Mouse (Mus musculus) yolk sac, embryonic 10.5 days (tissue): ENCODE measurements at regions not wholly inside any gene's neighbourhood (a gene's known extent, or its start where the extent isn't known, plus 50 kb on each side); places are given as distances from the start of the nearest gene placed in this dataset.

Experiments
- DNase-seq: peaks from one replicate; pipeline ENCODE4 v3.0.0-alpha.2; 2017; ENCODE audit warnings: low spot score

DNA sequence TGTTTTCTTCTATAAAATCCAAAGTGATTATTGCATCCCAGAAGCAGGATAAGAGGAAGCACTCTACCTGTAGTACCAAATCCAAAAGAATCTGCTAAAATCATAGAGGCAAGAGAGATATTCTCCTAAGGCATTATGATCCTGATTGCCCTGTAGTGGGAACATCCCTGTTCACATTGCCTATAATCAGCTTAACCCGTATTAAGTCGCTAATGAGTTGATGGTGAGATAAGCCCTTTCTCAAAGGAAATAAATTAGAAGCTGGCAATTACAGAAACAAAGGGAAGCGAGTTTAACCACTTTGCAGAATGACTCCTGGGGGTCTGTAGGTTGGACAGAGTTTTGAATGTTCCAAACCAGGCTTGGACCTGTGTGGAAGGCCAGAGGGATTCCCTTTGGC, 190.4 kb upstream of the Gm9747 start:
- DNase-seq: no peak

GRCm38 (mm10) chr1:82066291-82066690, 166.6 kb upstream of the Gm9747 start:
- no peak for DNase-seq

GRCm38 (mm10) chr1:82068571-82068970, 164.3 kb upstream of the Gm9747 start:
- no peak for DNase-seq

- no peak for DNase-seq
These were observed 162.5 kb upstream of the Gm9747 start for GRCm38 (mm10) chr1:82070181-82071109.

DNA sequence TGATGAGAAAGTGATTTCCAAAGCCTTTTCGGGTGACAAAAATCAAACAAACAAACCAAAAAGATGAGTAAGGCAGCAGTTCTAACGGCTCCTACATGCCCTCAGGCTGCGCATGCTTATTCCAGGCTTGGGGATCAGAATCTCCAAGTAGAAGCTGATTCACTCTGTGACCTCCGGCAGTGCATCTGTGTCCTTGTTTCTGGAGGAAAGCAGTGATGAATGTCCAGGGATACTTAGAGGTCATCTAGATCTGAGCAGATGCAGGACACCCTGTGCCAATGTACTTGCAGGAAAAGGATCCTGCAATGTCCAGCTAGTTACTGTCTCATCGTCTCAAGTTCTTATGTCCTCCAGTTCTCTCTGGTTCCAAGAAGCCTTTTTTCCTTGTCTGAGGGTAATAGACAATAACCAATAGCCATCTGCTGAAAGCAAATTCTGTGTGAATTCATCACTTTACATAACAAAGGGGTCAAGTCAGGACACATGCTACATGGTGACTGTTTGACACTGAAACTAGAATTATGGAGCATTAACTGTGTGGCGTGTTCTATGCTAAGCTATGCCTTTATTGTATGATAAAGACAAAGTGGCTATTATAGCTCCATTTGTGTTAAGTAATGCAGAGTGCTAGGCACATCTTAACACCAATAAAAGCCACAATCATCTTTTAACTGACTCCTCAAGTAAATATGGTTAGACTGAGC, 143.6 kb upstream of the Gm9747 start:
- DNase-seq: no peak

- DNase-seq: no peak
These were observed 137.8 kb upstream of the Gm9747 start for GRCm38 (mm10) chr1:82095101-82095500.

- no peak for DNase-seq
These were observed 126.2 kb upstream of the Gm9747 start for GRCm38 (mm10) chr1:82106756-82107155.

- no peak for DNase-seq
These were observed 122.8 kb upstream of the Gm9747 start for GRCm38 (mm10) chr1:82110071-82110635.

DNA sequence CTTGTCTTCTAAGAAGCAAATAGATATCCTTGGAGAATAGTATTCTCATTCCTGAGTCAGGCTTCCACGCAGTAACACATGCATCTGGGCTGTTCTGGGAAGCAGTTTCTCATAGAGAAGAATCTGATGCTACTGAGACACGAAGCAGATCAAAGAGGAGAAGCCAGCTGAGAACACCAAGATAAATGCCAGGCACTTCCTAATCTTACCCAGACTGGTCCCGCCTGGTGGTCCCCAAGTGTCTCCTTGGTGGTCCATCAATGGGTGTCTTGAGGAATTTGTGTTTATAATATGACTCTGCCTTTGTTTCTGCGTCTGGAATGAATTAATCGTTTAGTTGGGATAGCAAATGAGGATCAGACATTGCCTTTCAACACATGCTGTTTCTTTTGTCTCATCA, 120.5 kb upstream of the Gm9747 start:
- DNase-seq: peak; percentile 5

GRCm38 (mm10) chr1:82124503-82124902, 108.4 kb upstream of the Gm9747 start:
- DNase-seq: no peak

- DNase-seq: no peak
These were observed 103.1 kb upstream of the Gm9747 start for GRCm38 (mm10) chr1:82129700-82130275.

DNA sequence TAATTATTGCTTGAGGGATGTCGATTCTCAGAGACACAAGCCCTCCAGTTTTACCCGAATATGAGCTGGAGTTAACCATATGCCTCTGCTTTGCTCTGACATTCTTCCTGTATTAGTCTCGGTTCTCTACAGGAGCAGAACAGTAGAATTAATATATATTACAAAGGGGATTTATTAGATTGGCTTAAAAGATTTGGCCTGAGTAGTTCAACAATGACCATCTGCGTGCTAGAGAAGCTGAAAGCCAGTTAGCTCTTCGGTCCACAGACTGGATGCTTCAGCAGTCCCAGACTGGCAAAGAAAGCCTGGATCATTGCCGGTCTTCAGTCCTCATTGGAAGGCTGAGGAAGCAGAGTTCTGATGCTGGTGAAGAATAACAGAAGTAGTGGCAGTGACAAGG, 100.4 kb upstream of the Gm9747 start:
- no peak for DNase-seq

DNA sequence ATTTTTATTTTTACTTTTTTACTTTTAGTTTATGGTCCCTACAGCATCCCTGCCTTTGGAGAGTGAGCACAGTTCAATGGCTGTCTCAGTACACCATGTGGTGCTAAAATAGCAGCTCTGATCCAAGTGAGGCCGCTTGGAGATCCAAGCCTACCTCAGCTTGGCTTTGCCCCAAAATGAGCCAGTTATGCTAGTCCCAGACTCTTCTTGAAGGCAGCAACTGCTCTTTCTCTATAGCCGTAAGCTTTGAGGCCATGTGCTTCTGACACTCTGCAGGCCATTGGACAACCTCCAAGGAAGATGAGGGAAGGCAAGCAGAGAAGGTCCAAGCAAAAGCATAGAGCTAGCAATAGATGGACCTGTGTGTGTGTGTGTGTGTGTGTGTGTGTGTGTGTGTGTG, 98.0 kb upstream of the Gm9747 start:
- DNase-seq: no peak

DNA sequence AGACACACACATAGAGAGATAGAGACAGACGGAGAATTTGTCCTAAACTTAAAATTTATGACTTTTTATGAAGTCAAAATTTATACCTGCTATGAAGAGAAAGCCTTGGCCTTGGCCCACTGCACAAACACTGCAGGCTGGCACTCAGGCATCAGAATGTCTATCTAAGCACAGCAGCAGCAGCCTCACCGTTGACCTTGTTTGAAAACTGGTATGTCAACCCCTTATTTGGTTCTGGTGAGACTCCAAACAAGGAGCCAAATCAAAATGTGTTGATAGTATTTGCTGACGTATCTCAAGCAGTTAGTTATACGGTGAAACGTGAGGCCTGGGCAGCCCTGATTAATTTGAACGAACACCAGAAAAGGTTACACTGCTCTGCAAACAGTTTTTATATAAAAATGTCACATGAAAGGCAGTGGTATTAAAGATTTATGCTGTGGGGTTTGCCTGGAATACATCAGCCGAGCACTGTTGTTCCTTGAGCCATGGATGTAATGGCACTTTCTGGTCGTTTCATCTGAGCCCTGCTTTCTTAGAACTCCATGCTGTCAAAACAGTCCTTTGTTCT, 97.1 kb upstream of the Gm9747 start:
- no peak for DNase-seq

- DNase-seq: no peak
These were observed 87.7 kb upstream of the Gm9747 start for GRCm38 (mm10) chr1:82145256-82145655.

- DNase-seq: peak; percentile 16
These were observed 82.4 kb upstream of the Gm9747 start for GRCm38 (mm10) chr1:82150219-82151128.

DNA sequence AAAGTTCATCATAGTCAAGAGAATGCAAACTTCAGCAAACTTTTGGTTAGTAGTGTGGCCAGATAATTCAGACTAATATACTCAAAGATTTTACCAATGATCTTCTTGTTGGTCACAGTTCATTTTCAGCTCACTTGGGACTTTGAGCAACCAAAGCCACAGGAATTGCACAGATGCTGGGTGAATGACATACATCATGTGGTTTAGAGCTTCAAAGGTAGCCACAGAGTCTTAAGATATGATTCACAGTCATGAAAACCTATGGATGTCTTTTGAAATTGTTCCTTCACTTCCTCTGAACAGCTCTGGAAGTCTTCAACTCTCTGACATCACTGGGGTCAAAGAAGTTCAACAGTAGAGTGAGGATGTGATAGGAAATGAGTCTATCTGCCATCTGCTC, 77.0 kb upstream of the Gm9747 start:
- no peak for DNase-seq

DNA sequence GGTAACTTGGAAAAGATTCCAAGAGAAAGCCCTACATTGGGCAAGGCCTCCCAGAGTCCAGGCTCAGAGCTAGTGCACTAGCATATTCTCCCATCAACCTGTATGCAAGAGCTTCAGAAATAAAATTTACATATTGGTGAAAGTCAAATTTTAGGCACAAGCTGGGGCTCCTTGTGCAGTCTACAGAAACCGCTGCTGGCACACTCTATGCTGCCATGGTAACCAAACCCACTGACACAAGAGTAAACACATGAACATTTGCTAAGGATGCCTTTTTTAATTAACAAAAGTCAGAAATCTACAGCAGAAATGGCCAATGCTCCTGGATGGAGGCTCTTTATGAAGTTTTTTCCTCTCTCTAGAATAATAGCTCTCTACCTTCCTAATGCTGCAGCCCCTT, 75.9 kb upstream of the Gm9747 start:
- DNase-seq: no peak

DNA sequence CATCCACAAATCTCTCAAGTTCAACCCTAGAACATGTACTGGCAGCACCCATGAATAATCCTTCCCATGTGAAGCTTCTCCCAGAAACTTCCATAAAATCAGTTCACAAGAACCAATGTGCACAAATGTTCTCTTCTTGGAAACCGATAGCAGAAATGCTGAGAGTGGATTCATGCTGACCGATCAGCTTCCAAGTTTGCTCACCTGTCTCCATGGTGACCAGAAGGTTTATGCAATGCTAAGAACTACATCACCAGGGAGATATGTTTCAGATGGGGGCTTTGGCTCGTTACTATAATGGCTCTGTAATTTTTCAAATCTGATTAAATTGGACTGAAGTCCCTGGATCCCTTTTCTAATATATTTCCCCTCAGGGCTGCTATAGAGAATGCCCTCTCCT, 74.4 kb upstream of the Gm9747 start:
- no peak for DNase-seq

DNA sequence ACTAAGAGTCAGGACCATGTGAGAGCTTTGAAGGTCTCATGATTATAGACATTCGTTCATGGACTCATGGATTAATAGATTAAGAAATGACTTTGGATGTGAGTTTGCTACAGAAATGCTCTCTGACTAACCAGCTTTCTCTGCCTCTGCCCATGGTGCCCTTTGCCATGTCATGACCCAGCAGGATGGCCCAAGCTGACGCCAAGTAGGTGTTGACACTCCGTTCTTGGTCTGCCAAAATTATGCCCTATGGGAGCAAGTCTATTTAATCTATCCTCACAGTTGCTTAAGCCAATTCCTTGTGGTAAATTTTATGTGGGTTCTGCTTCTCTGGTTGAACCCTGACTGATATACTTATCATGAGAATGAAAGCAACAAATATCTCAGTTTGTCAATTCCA, 73.7 kb upstream of the Gm9747 start:
- no peak for DNase-seq

- no peak for DNase-seq
These were observed 70.0 kb upstream of the Gm9747 start for GRCm38 (mm10) chr1:82162926-82163325.
